Mouse (Mus musculus): Measurements from ENCODE around the gene Rrp15.

GRCm38 (mm10) chr1:186714980-186715896, 33.9 kb downstream of the Rrp15 start:
- TF ChIP-seq CTCF (IDR thresholded peaks at IDR 0.05; ENCODE audit: insufficient read depth, low read length) (no peak), POLR2A (IDR thresholded peaks at IDR 0.05; ENCODE audit: borderline replicate concordance, extremely low read depth, low read depth, low read length) (no peak)

Measured in lung, adult 2 months (tissue).